Mouse (Mus musculus) splenic B cell, adult 2 months (primary cell): ENCODE results near the gene Rpl35.
A peak's percentile ranks its signal among the peaks of the same experiment; 100 is the strongest.

ENCODE experiments used
- DNase-seq: peaks from one replicate; pipeline ENCODE4 v3.0.0-alpha.2; 2011; ENCODE audit warnings: low read depth, low spot score
- H3K27me3 ChIP-seq: 2 replicates; pipeline ENCODE4 v1.6.1; 2012; ENCODE audit warnings: mild to moderate bottlenecking, low read length, moderate library complexity, mixed read lengths; ENCODE audit not compliant: control insufficient read depth, poor library complexity, insufficient read depth, severe bottlenecking
- H3K36me3 ChIP-seq: 2 replicates; pipeline ENCODE4 v1.6.1; 2012; ENCODE audit warnings: mild to moderate bottlenecking, low read length, moderate library complexity, mixed read lengths; ENCODE audit not compliant: control insufficient read depth, poor library complexity, insufficient read depth, severe bottlenecking

Gene Rpl35

GRCm38 (mm10) chr2:38983456-38983855 lies 22.0 kb downstream of the Rpl35 start:
- no peaks in the 10 kb centered on the region for H3K36me3 ChIP-seq
- H3K27me3 ChIP-seq = no peaks in the 10 kb centered on the region
- DNase-seq = peak; percentile 31

- Histone ChIP-seq H3K27me3 (no peaks in the 10 kb centered on the region), H3K36me3 (no peaks in the 10 kb centered on the region)
- no peak for DNase-seq
Observed at GRCm38 (mm10) chr2:38977837-38978236, 27.6 kb downstream of the Rpl35 start.

GRCm38 (mm10) chr2:38975941-38976805 lies 29.3 kb downstream of the Rpl35 start:
- Histone ChIP-seq H3K36me3 (no peaks in the 10 kb centered on the region), H3K27me3 (no peaks in the 10 kb centered on the region)
- no peak for DNase-seq

- H3K36me3 ChIP-seq = no peaks in the 10 kb centered on the region
- H3K27me3 ChIP-seq = no peaks in the 10 kb centered on the region
- DNase-seq = no peak
Observed at GRCm38 (mm10) chr2:38975181-38975580, 30.2 kb downstream of the Rpl35 start.

- no peak for DNase-seq
- no peaks in the 10 kb centered on the region for H3K27me3 ChIP-seq
- H3K36me3 ChIP-seq = no peaks in the 10 kb centered on the region
Observed at GRCm38 (mm10) chr2:38974171-38974570, 31.3 kb downstream of the Rpl35 start.

- H3K36me3 ChIP-seq = no peaks in the 10 kb centered on the region
- DNase-seq = no peak
- no peaks in the 10 kb centered on the region for H3K27me3 ChIP-seq
Observed at GRCm38 (mm10) chr2:38973701-38974100, 31.7 kb downstream of the Rpl35 start.

GRCm38 (mm10) chr2:38973223-38973622 lies 32.2 kb downstream of the Rpl35 start:
- no peak for DNase-seq

GRCm38 (mm10) chr2:38970057-38970456 lies 35.4 kb downstream of the Rpl35 start:
- no peaks in the 10 kb centered on the region for H3K36me3 ChIP-seq
- no peak for DNase-seq
- H3K27me3 ChIP-seq = no peaks in the 10 kb centered on the region; the same call in 1 of the 2 replicates

More at GRCm38 (mm10) chr2:38973223-38973622, 32.2 kb downstream of the Rpl35 start:
- Histone ChIP-seq H3K36me3 (no peaks in the 10 kb centered on the region), H3K27me3 (no peaks in the 10 kb centered on the region)

GRCm38 (mm10) chr2:38969650-38970049 lies 35.8 kb downstream of the Rpl35 start:
- no peaks in the 10 kb centered on the region for H3K36me3 ChIP-seq
- H3K27me3 ChIP-seq = no peaks in the 10 kb centered on the region; the same call in 1 of the 2 replicates
- DNase-seq = no peak

GRCm38 (mm10) chr2:38964198-38964597 lies 41.2 kb downstream of the Rpl35 start:
- no peak for DNase-seq
- H3K27me3 ChIP-seq = no peaks in the 10 kb centered on the region; the same call in 1 of the 2 replicates
- no peaks in the 10 kb centered on the region for H3K36me3 ChIP-seq

GRCm38 (mm10) chr2:38957671-38958223 lies 47.7 kb downstream of the Rpl35 start:
- no peak for DNase-seq
- no peaks in the 10 kb centered on the region for H3K27me3 ChIP-seq

GRCm38 (mm10) chr2:38956062-38956461 lies 49.4 kb downstream of the Rpl35 start:
- Histone ChIP-seq H3K27me3 (no peaks in the 10 kb centered on the region), H3K36me3 (no peaks in the 10 kb centered on the region)
- no peak for DNase-seq

More at GRCm38 (mm10) chr2:38957671-38958223, 47.7 kb downstream of the Rpl35 start:
- H3K36me3 ChIP-seq = no peaks in the 10 kb centered on the region

GRCm38 (mm10) chr2:38953152-38953883 lies 52.1 kb downstream of the Rpl35 start:
- Histone ChIP-seq H3K36me3 (no peaks in the 10 kb centered on the region), H3K27me3 (no peaks in the 10 kb centered on the region)
- no peak for DNase-seq
